Mouse (Mus musculus) heart, postnatal 36 days (tissue): Measurements from ENCODE around the gene Crybb2. TPM values are rescaled to one million over a fixed set of nuclear protein-coding genes. Genes with fewer than 3 reads are reported as not detected.

Experiments used
- DNase-seq, 2 experiments: peaks; one replicate each; pipeline ENCODE4 v3.0.0; 2021 to 2022
- intact Hi-C: fragments of 180-260 bp; cut with DNase I; formaldehyde crosslinking; loops from one replicate; pipeline ENCODE4 v1.15.1; 2025
- total RNA-seq, 2 experiments: library from RNA; stranded (reverse); gene quantifications; 2 replicates each; pipeline ENCODE4 v1.2.3; 2021

The Crybb2 gene
- total RNA-seq, 2 experiments from 2014 or later = not detected

DNA sequence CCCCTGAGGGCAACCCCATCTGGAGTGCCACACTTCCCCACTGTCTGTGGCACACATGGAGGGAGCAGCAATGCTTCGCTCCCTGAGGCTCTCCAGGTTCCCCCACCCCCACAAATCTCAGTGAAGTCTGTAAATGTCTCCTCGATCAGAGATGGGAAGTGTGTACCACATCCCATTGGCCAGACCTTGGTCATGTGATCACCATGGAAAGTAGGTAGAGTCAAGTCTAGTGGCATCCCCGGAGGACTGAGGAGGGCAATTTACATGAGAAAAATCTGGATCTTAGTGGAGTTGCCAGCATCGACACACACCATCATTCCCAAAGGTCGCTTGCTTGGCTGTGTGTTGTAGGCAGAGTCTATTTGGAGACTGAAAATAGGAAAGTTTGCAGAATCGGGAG lies 31.3 kb downstream of the Crybb2 start:
- intact Hi-C loops = no loop called here
- DNase-seq = no peak

DNA sequence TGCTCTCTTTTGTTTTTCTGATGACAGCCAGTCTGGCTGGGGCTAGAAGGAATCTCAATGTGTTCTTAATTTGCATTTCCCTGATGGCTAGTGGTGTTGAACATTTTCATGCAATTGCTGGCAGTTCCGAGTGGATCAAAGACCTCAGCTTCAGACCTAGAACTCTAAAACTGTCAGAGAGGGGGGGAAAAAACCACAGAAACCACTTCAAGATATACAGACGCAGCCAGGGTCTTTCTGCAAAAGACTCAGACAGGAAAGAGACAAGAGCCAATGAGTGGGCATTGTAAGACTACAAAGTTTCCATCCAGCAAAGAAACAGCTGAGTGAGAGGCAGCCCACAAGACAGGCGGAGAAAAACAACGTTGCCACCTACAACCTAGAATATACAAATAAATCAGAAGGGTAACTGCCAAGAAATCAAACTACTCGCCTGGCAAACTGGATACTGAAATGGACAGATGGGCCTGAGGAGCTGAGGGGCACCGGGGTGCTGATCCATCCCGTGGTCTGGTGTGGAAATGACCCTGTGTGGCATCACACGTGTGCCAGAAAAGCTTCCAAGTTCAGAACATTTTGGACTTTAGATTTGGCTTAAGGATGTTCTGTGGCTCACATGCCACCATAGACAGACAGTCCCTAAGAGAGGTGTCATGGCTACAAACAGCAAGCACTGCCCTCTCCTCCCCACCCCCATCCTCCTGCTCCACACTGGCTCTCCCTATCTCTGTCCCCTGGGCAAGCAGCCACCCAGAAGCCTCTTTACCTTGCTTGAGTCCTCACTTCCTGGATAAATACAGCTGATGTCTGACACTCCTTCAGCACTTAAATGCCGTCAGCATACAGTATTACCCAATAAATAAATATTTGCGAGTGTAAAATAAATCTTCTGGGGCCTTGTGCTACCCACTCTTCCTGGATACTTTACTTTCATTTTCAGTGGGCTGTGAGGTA lies 34.5 kb downstream of the Crybb2 start:
- intact Hi-C loops = no loop called here
- no peak for DNase-seq

DNA sequence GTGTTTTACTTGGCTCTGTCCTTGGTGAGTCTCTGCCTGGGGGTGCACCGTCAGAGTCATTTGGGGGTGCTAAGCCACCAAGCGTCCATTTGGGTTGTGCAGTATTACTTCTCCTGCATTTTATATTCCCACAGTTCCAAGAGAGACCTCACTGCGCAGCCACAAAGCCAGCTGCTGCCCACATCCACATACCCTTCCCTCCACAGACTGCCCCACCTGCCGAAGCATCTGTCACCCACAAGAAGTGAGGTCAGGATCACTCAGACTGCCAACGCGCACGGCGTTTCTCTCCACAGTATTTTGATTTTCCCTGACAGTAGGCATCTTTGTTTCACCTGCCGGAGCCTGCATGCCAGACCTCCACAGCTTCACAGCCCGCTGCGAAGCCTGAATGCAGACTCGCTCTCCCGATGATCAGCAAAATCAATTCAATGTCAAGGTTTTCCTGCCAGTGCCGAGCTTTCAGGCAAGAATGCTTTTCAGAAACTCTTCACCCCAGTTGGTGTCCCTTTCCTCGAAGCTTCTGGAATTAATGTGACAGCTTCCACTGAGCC lies 38.6 kb downstream of the Crybb2 start:
- intact Hi-C loops = no loop called here
- DNase-seq = no peak

DNA sequence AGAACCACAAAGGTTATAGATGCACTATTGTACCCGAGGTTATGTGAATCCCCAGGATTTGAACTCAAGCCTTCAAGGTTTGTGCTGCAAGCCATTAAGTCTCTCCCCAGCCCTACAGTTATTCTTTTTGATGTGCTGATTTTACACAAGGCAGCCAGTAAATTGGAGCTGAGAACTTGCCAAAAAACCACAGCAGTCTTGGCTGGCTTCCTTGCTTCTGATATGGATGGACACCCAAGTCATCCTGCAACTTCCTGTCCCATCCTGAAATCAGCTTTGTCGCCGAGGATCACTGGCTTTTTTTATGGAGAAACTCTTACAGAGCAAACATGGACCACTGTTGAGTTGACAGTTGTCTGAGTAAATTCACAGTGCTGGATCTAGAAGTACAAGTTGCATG lies 39.8 kb downstream of the Crybb2 start:
- DNase-seq = no peak
- intact Hi-C loops = no loop called here

DNA sequence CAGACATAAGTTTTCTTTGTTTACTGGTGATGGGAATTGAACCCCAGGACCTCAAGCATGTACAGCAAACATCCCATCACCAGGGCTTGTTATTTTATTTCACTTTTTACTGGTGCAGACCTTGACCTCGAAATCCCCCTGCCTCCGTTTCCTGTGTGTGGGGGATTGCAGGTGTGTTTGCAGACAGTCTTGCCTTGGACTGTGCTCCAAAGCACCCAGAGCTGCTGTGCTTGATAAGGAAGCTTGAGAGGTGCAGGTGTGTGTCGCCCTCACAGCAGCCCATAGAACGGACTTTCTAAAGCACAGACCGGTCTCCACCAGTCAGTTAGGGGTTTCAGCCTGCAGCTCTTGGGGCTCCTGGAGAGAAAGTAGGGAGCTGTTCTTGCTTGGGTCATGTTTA lies 43.2 kb downstream of the Crybb2 start:
- no peak for DNase-seq
- intact Hi-C loops = no loop called here

DNA sequence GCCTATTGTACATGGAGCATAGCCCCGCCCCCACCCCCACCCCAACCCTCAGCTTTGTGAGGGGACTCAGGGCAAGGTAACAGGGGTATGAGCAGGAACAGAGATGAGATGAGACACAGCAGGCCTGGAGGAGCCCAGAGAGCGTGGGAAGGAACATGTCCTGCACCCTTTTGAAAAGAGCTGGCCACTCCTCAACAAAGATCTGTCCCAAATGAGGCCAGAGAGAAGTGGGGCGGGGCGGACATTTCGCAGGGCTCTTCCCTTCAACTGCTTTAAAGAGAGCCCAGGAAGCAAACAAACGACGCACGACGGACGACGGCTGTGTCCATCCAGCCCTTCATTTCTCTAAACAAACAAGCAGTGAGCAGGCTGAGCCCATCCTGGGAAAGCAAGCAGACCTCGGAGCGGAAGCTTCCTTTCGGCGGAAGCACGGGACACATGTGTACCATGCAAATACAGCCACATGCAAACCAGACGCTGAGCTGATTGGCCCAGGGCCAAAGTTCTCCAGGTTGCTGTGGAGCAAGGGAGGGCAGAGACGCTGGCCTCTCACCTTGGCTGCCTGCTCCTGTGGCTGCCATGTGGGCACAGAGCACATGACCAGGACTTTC lies 45.7 kb downstream of the Crybb2 start:
- intact Hi-C loops = no loop called here
- DNase-seq = peak; percentile 44 to 55

DNA sequence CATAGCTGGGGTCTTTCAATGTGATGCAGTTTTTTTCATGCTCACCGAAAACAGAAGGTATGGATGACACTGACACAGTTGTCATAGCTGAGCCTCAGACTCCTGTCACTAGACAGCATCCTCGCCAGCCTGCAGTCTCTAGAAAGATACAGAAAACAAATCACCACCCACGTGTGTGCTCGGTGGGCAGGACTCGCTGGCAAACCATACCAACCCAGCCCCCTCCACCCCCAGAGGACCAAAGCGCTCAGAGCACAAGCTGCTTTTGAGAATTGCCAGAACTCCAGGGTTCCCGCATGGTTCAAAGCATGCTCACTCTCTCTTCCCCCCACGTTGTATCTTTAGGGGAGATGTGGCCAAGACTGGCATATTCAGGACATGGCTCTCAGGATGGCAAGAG lies 51.7 kb downstream of the Crybb2 start:
- intact Hi-C loops = no loop called here
- DNase-seq = no peak

DNA sequence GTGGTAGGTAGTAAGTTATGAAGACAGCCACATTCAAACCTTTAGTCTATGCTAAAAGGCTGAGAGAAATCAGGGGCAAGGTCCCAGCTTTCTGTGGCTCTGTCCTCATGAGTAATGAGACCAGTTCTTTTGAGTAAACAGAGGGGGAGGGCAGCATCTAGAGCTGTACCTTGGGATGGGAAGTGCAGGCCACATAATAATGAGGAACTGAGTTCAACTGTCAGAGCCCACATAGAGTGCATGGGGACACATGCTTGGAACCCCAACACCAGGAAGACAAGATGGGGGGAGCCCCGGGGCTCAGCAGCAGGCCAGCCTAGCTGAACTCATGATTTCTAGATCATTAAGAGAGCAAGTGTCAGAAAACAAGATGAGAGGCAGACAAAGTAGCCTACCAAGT lies 52.9 kb downstream of the Crybb2 start:
- intact Hi-C loops = no loop called here
- DNase-seq = no peak

DNA sequence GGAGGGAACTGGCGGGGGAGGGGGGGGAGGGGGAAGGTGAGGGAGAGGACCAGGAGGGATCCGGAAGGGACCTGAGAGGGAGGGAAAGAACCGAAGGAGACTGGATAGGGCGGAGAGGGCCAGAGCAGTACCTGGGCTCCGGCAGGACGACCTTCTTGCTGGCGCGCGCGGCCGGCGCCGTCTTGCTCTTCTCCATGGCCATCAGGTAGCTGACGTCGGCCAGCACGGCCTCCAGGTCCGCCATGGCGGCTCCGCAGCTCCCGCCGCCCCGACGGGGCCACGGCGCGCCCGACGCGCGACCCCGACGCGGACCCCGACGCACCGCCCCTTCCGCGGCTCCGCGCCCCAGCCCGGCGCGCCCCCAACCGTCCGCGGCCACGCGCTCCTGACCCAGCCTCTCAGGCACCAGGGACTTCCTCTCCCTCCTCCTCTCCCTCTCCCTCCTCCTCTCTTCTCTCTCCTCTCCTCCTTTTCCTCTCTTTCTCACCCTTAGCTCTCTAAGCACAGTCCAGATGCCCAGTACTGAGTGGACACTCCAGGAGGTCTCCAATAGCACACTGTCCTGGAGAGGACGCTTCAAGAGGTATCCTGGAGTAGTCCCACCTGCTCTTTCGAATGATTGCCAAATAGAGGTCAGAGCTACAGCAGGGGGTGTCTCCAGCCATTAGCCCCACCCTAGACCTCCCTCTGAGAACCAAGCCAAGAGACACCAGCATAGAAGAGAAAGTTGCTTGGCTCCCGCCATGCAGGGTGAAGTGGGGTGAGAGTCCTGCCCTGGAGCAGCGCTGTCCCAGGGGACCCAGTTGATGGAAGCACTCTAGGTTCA lies 54.5 kb downstream of the Crybb2 start, which contains the start of gene Grk3:
Grk3 (minus strand) TSS at position 556 of the 826 bp plus-strand sequence.
- intact Hi-C loops = loop anchor here (2.0 kb wide), 2 partner anchors 39 to 145 kb away; no protein-coding TSS in a partner anchor
- peak; percentile 52 to 54 for DNase-seq

DNA sequence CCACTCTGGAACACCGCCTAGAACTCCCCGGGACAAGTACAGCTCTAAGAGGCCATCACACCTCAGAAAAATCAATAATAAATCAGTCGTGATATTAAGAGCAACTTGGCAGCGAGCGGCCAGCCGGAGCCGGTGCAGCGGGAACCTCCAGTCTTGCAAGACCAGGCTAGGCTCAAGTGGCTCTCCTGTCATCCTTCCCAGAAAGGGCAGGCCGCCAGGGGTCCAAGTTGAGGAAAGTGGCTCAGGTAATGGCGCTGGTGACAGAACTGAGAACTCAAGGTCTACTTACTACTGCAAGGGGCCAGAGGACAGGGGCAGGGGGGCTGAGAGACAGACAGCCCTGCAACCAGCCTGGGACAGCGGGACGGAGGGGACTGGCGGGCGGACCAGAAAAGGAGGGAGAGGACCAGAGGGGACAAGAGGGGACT lies 55.1 kb downstream of the Crybb2 start:
- intact Hi-C loops = loop anchor here (2.0 kb wide), 2 partner anchors 40 to 144 kb away; no protein-coding TSS in a partner anchor
- peak in 1 of 2 experiments; percentile 13 for DNase-seq

DNA sequence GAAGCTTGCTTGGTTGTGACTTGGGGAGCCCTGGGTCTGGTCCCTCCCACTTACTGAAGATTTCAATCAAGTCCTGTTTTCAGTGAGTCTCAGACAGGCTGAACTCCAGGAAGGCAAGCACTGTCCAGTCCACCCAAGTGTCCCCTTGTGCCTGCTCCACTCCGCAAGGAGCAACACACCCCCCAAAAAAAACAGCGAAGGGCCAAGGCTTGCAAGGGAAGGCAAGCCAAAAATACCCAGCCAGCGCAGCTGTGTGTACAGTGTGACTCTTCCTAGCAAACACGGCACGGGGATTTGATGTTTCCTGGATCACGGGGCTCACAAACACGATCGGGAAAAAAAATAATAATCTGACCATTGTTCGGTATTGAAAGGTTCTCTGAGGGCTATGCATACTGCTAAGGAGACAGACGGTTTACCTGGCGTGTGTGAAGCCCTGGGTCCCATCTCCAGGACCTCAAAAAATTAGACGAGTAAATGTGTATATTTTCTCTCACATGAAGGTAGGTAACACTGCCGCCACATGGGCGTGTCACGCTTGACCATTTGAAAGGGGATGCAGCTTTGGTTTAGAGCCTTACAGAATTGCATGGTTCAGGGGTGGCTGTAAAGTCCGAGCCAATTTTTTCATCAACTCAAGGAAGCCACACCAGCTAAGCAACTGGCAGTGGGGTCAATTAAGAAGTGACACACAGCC lies 55.7 kb downstream of the Crybb2 start:
- peak in 1 of 2 experiments; percentile 15 for DNase-seq
- intact Hi-C loops = loop anchor here (2.0 kb wide), 2 partner anchors 41 to 143 kb away; no protein-coding TSS in a partner anchor

DNA sequence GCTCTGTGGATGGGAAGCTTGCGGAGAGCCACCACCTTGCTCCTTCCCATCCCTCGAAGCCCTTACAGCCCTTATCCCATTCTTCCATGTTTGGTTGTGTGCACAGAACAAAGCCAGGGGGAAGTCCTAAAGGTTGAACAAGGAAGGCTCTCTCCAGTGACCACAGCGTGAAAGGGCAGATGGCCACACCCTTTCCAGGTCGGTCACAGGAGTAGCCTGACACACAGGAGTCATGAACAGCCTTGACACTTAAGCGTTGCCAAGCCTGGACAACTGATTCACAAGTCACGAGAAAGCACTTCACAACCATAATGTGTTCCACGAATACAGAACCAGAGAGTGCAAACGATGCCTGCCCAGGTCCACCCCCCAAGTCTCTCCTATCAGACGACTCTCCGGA lies 58.0 kb downstream of the Crybb2 start:
- DNase-seq = no peak
- intact Hi-C loops = no loop called here

DNA sequence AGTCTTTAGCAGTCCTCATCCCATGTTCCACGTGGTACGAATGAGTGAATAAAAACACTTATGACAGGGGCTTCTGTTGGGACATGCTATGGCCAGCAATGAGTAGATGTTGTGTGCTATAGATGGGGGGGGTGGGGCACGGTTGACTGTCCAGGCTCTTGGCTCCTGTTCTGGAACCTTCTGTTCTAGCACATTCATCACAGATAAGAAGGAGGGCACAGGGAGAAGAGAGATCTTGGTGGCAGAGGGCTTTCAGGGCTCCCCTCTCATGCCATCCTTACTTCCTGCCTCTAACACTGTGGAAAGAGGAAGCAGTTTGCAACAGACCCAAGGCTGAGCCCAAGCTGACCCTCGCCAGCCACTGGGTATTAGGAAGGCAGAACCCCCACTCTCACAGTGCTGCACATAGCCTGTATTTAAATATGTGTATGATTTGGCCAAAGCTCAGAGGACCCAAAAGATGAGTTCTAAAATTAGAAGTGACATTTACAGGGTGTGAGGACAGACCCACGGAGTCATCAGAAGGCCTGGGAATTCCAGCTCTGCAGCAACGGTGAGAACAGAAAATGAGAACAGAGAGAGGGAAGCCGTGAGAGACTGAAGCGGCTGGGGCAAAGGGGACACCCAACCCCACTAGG lies 60.6 kb downstream of the Crybb2 start:
- DNase-seq = no peak
- intact Hi-C loops = no loop called here

DNA sequence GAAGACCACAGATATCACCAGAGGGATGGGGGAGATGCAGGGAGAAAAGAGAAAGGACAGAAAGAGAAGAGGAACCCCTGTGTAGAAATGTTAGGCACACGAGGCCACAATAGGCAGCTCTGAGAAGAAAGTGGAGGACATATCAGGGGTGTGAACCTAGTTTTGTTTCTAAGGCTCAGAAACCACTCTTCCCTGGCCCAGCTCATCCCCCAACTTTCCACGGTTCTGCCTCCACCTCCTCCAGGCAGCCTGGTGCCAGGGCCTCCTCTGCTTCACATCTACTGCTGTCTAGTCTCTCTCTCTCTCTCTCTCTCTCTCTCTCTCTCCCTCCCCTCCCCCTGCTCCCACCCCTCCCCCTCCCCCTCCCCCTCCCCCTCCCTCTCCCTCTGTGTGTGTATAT lies 61.4 kb downstream of the Crybb2 start:
- intact Hi-C loops = no loop called here
- no peak for DNase-seq

Other genes with a start within 250 kb of the Crybb2 start
- gene Myo18b, start 173.8 kb downstream of the Crybb2 start, total RNA-seq = 100 to 1,000 TPM; 242 to 244 TPM
- gene Grk3, start 54.3 kb downstream of the Crybb2 start, total RNA-seq = 1 to 10 TPM; 5.0 to 5.3 TPM
- 1 to 10 TPM in 1 of 2 experiments, under 1 TPM in 1; 0.28 to 1.8 TPM for gene Crybb3, start 11.5 kb upstream of the Crybb2 start, total RNA-seq
- gene 2900026A02Rik, start 151.1 kb upstream of the Crybb2 start, total RNA-seq = 10 to 100 TPM; 21.0 to 23.6 TPM
- gene Tmem211, start 156.8 kb upstream of the Crybb2 start, total RNA-seq = not detected
- gene Sgsm1, start 240.7 kb upstream of the Crybb2 start, total RNA-seq = under 1 TPM; 0.44 to 0.60 TPM